Mouse (Mus musculus) liver, embryonic 14.5 days (tissue): ENCODE results near the gene Calu. TPM values are rescaled to one million over a fixed set of nuclear protein-coding genes. Genes with fewer than 3 reads are reported as not detected.

ENCODE experiments used
- ATAC-seq: fragments of 200-750 bp; cut with Nextera tagmentation; 2 replicates; pipeline ENCODE4 v1.8.0; 2017; ENCODE audit warnings: moderate number of reproducible peaks, mild to moderate bottlenecking, moderate library complexity; ENCODE audit not compliant: insufficient read depth
- DNase-seq, 3 experiments: peaks; one replicate each; pipeline ENCODE4 v3.0.0-alpha.2; 2012 to 2013; ENCODE audit warnings: low read depth in 3 of 3, low spot score in 3 of 3
- H3K27ac ChIP-seq: fragments of 300-500 bp; sonication (generic); 2 replicates; pipeline ENCODE4 v1.5.1; 2014; ENCODE audit warnings: moderate library complexity, mild to moderate bottlenecking, control low read depth, inconsistent platforms
- H3K27me3 ChIP-seq: fragments of 300-500 bp; sonication (generic); 2 replicates; pipeline ENCODE4 v1.6.1; 2014; ENCODE audit warnings: mild to moderate bottlenecking, low read length, moderate library complexity; ENCODE audit not compliant: control insufficient read depth, insufficient read depth
- H3K36me3 ChIP-seq: fragments of 300-500 bp; sonication (generic); replicated peaks from 2 replicates; pipeline ENCODE4 v1.6.1; 2014; ENCODE audit warnings: low read depth; ENCODE audit not compliant: control insufficient read depth, insufficient read depth
- H3K4me1 ChIP-seq, 2 experiments: fragments of 200-500 bp in 1 of 2; fragments of 300-500 bp in 1 of 2; sonication (generic) in 1 of 2; replicated peaks; 2 replicates each; pipeline ENCODE4 v1.6.1; 2012 to 2014; ENCODE audit warnings: antibody characterized with exemption in 1 of 2, inconsistent platforms in 1 of 2, low read length in 1 of 2; ENCODE audit not compliant: control insufficient read depth in 2 of 2, insufficient read depth in 2 of 2
- H3K4me2 ChIP-seq: fragments of 300-500 bp; sonication (generic); 2 replicates; pipeline ENCODE4 v1.6.1; 2014; ENCODE audit warnings: low read depth, mild to moderate bottlenecking, control low read depth, moderate library complexity
- H3K4me3 ChIP-seq, 2 experiments: fragments of 200-500 bp in 1 of 2; fragments of 300-500 bp in 1 of 2; sonication (generic) in 1 of 2; 2 replicates each; pipeline ENCODE4 v1.5.1; 2012 to 2014; ENCODE audit warnings: low read depth in 2 of 2, low read length in 2 of 2, mild to moderate bottlenecking in 2 of 2, control low read depth in 1 of 2, inconsistent platforms in 1 of 2, moderate library complexity in 1 of 2; ENCODE audit not compliant: insufficient read depth in 1 of 2
- H3K9ac ChIP-seq: fragments of 300-500 bp; sonication (generic); replicated peaks from 2 replicates; pipeline ENCODE4 v1.6.1; 2014; ENCODE audit warnings: mild to moderate bottlenecking, control low read depth, moderate library complexity
- H3K9me3 ChIP-seq: fragments of 300-500 bp; sonication (generic); 2 replicates; pipeline ENCODE4 v1.6.1; 2016; ENCODE audit warnings: low read length, mixed read lengths; ENCODE audit not compliant: control insufficient read depth
- CTCF ChIP-seq: IDR thresholded peaks from 2 replicates; pipeline ENCODE4 v1.5.1; 2016; ENCODE audit warnings: antibody characterized with exemption, low read depth, control low read depth
- EP300 ChIP-seq: IDR thresholded peaks from 2 replicates; pipeline ENCODE4 v1.6.1; 2016; ENCODE audit warnings: antibody characterized with exemption, low read depth
- WGBS: fragments of 180-500 bp; shearing (Covaris S2); extraction: QIAGEN DNeasy Blood & Tissue Kit; methylation state at CpG from one replicate; pipeline ENCODE4 v1.1.7; 2014; ENCODE audit not compliant: insufficient replicate concordance; 5-methylcytosine and 5-hydroxymethylcytosine counted together
- polyA plus RNA-seq, 2 experiments: library from polyadenylated mRNA; depleted of rRNA in 1 of 2; stranded (reverse) in 1 of 2; unstranded in 1 of 2; fragments of >200 nt; fragmentation: Nextera tagmentation in 1 of 2; extraction: Ambion mirVana in 1 of 2; gene quantifications; 2 replicates each; pipeline versions ENCODE4 v1.2.1 to v1.2.3; 2012 to 2014

The Calu gene
- polyA plus RNA-seq, 2 experiments, result 49.1 to 93.5 TPM

DNA sequence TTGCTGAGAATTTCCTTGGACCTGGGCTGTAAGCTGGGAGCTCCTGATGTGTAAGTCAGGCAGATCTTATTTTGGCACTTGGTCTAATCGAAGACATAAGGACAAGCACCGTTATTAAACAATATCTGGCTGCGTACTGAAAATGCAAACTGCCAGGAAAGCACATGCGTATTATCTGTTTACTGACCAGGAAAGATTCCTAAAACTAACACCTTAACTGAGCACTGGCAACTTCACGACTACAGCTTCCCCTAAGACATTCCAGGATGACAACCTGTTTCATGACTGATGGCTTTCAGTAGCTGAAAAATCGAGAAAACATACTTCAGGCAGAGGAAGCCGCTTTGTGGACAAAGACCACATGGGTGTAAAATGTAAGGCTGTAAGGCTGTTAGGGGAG is 680 bp upstream of the Calu start:
- H3K9ac ChIP-seq, result peak overlapping the region; percentile 84
- 35% methylated on average over 7 of the region's 7 CpGs for WGBS
- peaks cover 9 to 12% of the 10 kb centered on the region in 2 experiments for H3K4me1 ChIP-seq
- no peaks in the 10 kb centered on the region for H3K27me3 ChIP-seq
- ATAC-seq (no peak), DNase-seq (no peak)
- H3K27ac ChIP-seq, result peak overlapping the region; percentile 34
- peak overlapping the region; percentile 87 to 95 for H3K4me3 ChIP-seq
- no peaks in the 10 kb centered on the region for H3K36me3 ChIP-seq
- TF ChIP-seq EP300, result no peak
- no peak for TF ChIP-seq CTCF
- H3K9me3 ChIP-seq, result no peaks in the 10 kb centered on the region
- H3K4me2 ChIP-seq, result peak overlapping the region; percentile 93

DNA sequence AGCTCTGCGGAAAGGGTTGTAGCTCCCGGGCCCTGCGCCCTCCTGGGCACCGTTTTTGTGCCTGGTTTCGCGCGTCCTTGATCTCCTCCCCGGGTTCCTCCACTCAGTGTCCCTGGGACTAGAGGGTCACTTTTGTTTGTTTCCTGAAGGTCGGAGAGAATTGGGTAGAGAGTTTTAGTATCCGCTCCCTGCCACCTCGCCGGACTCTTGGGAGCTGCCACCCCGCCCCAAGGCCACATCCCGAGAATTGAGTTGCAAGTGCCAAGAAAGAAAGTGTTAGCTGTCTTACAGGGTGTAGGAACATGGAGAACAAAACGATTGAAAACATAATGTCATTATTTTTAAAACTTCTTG is 479 bp downstream of the Calu start:
- Histone ChIP-seq H3K9me3 (no peaks in the 10 kb centered on the region), H3K9ac (peak overlapping the region; percentile 92), H3K4me3 (peak overlapping the region; percentile 87 to 95), H3K27ac (peak overlapping the region; percentile 58), H3K4me2 (peak overlapping the region; percentile 93), H3K4me1 (peaks cover 16 to 22% of the 10 kb centered on the region in 2 experiments), H3K27me3 (no peaks in the 10 kb centered on the region), H3K36me3 (no peaks in the 10 kb centered on the region)
- peak; percentile 9 for ATAC-seq
- under 1% methylated on average over 15 of the region's 15 CpGs for WGBS
- DNase-seq, result no peak
- TF ChIP-seq CTCF, result no peak
- no peak for TF ChIP-seq EP300

DNA sequence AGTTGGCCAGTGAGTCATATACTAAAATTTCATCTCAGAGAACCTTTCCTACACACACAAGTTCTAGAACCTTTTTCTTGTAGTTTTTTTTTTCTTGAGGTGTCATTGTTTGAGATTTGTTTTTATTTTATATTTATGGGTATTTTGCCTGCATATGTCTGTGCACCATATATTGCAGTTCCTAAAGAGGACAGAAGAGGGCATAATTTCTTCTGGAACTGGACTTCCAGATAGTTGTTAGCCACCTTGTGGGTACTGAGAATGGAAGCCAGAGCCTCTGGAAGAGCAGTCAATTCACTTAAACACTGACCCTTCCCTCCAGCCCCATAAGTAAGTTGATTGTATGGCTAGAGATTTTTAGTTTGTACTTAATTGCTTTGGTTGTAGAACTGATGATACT is 3.7 kb downstream of the Calu start:
- Histone ChIP-seq H3K4me1 (peaks cover 16 to 22% of the 10 kb centered on the region in 2 experiments), H3K36me3 (peaks cover 3% of the 10 kb centered on the region; the same call in 1 of the 2 replicates), H3K9ac (no peak overlapping the region), H3K9me3 (no peaks in the 10 kb centered on the region), H3K27me3 (no peaks in the 10 kb centered on the region), H3K4me3 (no peak overlapping the region), H3K27ac (no peak overlapping the region), H3K4me2 (no peak overlapping the region)
- TF ChIP-seq EP300 (no peak), CTCF (peak; percentile 37; the same call in 1 of the 2 replicates)
- peak in 1 of 3 experiments; percentile 16 for DNase-seq
- ATAC-seq, result no peak

DNA sequence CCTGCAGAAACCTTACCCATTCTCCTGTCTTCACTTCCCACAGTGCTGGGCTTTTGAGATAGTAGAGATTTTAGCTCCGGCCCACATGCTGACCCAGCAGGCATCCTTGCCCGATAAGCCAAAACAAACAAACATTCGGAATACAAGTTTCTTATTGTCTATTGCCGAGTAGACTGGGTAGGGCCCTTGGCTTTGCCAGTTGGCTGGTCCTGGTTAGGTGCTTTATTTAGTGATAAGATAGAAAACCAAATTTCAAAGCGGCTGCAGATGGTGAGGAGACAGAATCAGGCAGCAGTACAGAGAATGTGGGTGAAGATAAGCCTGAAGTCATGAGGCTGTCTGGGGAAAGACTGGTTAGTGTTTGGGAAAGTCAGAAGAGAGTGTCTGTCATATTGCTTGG is 4.9 kb downstream of the Calu start:
- Histone ChIP-seq H3K4me3 (no peak overlapping the region), H3K36me3 (peaks cover 11% of the 10 kb centered on the region), H3K9me3 (no peaks in the 10 kb centered on the region), H3K27ac (no peak overlapping the region), H3K27me3 (no peaks in the 10 kb centered on the region), H3K9ac (no peak overlapping the region), H3K4me1 (peaks cover 14 to 23% of the 10 kb centered on the region in 2 experiments), H3K4me2 (peak overlapping the region; percentile 29)
- 10% methylated on average over 5 of the region's 5 CpGs for WGBS
- DNase-seq, result peak; percentile 23 to 35 (median 32)
- peak; percentile 38; the same call in 1 of the 2 replicates for ATAC-seq
- TF ChIP-seq CTCF (no peak), EP300 (peak; percentile 57; the same call in 1 of the 2 replicates)

DNA sequence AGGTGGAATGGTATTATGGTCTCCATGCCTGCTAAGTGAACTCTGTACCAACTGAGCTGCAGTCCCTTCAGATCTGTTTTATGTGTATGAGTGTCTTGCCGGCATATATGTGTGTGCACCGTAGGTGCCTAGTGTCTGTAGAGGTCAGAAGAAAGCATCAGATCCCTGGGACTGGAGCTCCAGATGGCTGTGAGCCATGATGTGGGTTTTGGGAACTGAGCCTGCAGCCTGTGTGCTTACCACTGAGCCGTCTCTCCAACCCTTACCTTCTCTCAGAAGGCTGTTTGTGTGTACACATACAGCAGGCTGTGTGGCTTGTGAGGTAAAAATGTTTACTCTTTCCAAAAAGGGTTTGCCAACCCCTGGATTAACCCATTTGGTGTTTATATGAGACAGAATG is 11.5 kb downstream of the Calu start:
- Histone ChIP-seq H3K9me3 (no peaks in the 10 kb centered on the region), H3K4me3 (no peak overlapping the region), H3K27me3 (no peaks in the 10 kb centered on the region), H3K27ac (no peak overlapping the region), H3K9ac (no peak overlapping the region), H3K4me2 (no peak overlapping the region), H3K4me1 (peaks cover 3 to 4% of the 10 kb centered on the region in 2 experiments; a peak in 1 of 4 replicates), H3K36me3 (peaks cover 11% of the 10 kb centered on the region)
- ATAC-seq (no peak), DNase-seq (no peak)
- 87% methylated on average over 3 of the region's 3 CpGs for WGBS
- no peak for TF ChIP-seq EP300
- TF ChIP-seq CTCF, result no peak
